Mouse (Mus musculus) Muller cell, postnatal 12 days (primary cell): ENCODE measurements at regions not wholly inside any gene's neighbourhood (a gene's known extent, or its start where the extent isn't known, plus 50 kb on each side); places are given as distances from the start of the nearest gene placed in this dataset.

ENCODE experiments used
- DNase-seq: peaks from one replicate; pipeline ENCODE4 v3.0.0-alpha.2; 2015; ENCODE audit errors: inconsistent ontology term

- DNase-seq: no peak
Measured at GRCm38 (mm10) chr7:88959332-88960124, 444.5 kb downstream of the Tmem135 start.

GRCm38 (mm10) chr7:88954978-88955377 lies 449.0 kb downstream of the Tmem135 start:
- no peak for DNase-seq

- no peak for DNase-seq
Measured at GRCm38 (mm10) chr7:88945338-88945737, 458.7 kb downstream of the Tmem135 start.

- no peak for DNase-seq
Measured at GRCm38 (mm10) chr7:88944936-88945335, 459.1 kb downstream of the Tmem135 start.

GRCm38 (mm10) chr7:88941246-88941910 lies 462.6 kb downstream of the Tmem135 start:
- no peak for DNase-seq

- DNase-seq: peak; percentile 75
Measured at GRCm38 (mm10) chr7:88940196-88940595, 463.8 kb downstream of the Tmem135 start.

GRCm38 (mm10) chr7:88928245-88928795 lies 475.7 kb downstream of the Tmem135 start:
- no peak for DNase-seq
